Mouse (Mus musculus): ENCODE results near the gene Cd151.
"Not testable (repeated sequence)": the region's sequence is repeated elsewhere in the genome, so short reads cannot be mapped to it uniquely, and the experiment has no call there.

Gene Cd151

DNA sequence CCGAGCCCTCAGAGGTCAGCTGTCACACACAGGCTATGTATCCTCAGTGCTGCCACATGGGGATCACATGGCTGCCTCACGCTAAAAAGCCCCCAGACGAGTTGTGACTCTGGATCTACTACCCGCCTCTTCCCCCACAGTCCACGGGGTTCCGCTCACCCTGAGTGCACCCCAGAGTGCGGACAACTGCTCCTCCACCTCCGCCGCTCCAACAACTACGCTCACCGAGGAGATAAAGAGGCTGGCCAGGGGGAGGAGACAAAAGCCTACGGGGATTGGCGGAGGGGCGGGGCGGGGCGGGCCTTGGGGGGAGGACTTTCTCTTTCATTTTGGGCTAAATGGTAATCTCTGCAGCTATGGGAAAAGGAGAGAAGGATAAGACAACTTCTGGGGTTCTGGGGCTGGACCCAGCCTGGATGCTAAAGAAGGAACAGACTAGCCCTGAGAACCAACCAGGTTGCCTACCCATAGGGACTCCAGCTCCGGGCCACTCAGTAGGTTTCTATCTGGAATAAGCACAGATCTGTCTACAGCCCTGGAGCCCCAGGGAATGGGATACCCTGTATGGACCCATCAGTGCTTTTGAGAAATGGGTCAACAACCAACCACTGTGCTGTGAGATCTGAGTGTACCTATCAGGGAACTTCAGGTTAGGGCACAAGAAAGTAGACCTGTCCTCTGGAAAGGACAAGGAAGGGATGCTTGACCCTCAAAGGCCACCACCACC is 31.9 kb upstream of the Cd151 start:
- in situ Hi-C loops (cut with MboI; ENCODE audit: low pct_unique_long_range_greater_than_20kb in 1 of 2, low sequenced_read_pairs in 2 of 2, unreplicated experiment in 1 of 2), result no loop called here

DNA sequence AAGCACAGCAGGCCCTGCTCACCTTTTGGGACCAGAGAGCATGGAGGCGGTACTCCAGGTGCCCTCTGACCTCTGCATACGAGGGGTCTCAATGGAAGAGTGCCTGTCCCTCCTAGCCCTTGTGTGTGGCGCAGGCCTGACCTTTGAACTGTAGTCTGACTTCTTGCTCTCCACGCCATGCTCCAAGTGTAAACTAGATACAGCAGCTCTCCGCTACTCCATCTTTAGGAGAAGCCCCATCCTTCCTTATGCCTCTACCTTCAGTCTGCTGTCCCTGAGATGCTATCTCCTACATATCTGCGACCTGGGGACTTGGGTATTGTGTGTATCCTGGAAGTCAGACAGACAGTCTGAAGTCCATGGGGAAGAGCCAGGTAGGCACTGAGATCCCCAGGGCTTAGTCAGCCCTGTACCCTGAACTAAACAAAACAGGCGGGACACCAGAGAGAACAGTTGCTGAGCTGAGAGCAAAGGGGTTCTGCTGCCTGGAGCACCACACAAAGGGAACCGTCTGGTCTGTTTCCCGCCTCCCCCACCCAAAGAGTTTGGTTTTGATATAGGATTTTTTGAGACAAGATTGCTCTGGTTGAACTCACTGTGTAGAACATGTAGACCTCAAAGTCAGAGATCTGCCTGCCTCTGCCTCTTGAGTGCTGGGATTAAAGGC is 31.2 kb upstream of the Cd151 start:
- in situ Hi-C loops (cut with MboI; ENCODE audit: low pct_unique_long_range_greater_than_20kb in 1 of 2, low sequenced_read_pairs in 2 of 2, unreplicated experiment in 1 of 2), result no loop called here

DNA sequence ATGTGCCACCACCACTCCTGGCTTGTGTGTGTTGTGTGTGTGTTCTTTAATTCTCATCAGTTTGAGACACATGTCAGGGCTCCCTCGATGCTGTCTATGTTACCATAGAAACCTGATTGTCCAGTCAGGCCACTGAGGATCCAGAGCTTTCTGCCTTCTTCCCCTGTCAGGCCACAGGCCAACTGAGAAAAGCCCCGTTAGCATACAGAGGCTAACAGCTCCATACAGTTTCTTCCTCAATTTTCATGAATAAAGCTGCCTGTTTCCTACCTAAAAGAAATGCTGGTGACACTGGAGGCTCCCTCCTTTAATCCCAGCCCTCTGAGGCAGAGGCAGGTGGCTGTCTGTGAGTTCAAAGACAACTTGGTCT is 30.7 kb upstream of the Cd151 start:
- in situ Hi-C loops (cut with MboI; ENCODE audit: low pct_unique_long_range_greater_than_20kb in 1 of 2, low sequenced_read_pairs in 2 of 2, unreplicated experiment in 1 of 2), result no loop called here

DNA sequence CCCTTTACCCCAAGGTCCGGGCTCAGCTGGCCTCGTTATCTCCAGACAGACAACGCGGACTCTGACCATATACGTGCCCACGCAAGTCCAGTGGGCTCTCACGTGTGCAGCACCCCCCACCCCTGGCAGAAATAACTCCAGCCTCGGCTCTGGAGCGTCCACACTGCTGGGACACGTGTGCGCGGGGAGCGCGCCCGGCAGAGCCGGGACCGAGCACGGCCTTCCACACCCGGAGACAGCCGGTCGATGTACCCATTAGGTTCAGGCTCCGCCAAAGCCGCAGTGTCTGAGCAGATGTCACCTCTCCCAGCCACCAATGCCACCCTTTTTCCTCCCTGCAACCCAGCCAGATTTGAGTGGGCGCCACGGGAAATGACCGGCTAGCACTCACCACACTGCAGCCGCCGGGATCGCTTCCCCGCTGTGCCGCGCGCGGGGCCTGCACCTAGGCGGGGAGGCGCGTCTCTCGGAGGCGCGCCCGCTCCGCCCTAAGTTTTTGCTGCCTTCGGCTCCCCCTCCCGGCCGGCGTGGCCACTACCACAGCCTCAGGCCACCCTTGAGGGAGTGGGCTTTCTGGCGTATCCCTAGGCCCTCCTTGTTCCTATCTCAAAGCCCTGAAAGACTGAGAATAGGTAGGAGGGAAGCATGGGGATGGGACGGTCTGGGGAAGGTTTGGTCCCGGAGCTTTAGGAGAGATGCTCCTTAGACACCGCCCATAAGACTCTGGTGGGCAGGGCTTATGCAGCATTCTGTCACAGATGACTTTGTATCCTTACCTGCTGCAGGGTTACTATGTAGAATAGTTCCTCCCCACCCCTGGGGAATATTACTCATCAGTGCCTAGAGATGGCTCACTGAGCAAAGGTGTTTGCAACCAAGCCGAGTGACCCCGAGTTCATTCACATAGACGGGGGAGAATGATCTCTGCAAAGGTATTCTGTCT is 29.7 kb upstream of the Cd151 start, which contains the start of gene Slc25a22:
Gene Slc25a22 (minus strand): TSS at position 715 of the 943 bp plus-strand sequence.
- in situ Hi-C loops (cut with MboI; ENCODE audit: low pct_unique_long_range_greater_than_20kb in 1 of 2, low sequenced_read_pairs in 2 of 2, unreplicated experiment in 1 of 2), result no loop called here

DNA sequence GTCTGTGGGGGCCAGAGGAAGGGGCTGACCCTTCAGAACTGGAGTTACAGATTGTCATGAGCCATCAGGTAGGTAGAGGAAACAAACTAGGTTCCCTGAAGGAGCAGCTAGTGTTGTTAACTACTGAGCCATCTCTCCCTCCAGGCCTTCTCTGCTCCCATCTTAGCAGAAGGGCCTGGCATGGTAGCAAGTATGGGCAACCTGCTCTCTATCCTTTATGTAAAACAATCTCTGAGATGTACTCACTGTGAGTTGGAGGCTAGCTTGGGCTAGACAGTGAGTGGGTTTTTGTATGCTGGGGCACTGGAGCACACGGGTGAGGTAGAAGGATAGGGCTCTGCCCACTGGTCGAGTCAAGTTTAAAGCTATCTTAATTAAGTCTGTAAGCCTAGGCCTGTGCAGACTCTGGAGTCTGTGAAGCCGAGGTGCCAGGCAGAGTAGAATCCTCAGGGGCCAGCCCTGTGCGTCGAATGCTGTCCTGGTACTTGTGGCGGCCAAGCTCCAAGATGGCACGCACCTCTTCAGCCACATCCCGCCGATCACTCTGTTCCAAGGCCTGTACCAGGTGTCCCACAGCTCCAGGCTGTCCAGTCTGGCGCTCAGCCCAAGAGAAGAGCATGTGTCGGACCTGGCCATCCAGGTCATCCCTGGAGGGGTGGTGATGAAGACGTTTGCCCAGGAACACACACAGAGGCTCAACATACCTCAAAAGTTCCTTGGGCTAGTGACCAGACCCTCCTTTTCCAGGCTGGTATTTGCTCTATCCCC is 28.8 kb upstream of the Cd151 start:
- in situ Hi-C loops (cut with MboI; ENCODE audit: low pct_unique_long_range_greater_than_20kb in 1 of 2, low sequenced_read_pairs in 2 of 2, unreplicated experiment in 1 of 2), result no loop called here

DNA sequence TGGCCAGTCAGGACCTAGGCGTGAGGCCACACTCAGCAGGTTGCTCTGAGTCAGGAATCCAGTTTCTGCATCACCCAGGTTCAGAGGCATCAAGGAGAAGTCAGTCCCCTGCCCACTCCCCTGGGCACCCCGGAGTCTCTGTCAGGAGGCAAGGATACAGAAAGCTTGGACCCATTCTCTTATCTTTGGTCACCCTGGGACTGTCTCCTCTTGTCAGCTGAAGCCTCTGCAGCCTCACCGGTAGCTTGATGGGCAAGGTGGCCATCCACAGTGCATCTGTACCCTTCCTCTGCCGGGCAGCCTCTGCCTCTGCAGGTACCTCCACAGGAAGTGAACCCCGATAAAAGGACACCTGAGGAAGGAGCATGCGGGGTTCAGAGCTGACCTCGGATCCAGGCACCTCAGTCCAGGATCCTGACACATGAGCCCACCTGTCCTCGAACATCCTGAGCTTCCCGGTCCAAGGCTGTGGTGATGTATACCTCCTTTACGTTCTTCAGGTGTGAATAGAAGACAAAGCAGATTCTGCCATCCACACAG is 28.0 kb upstream of the Cd151 start:
- in situ Hi-C loops (cut with MboI; ENCODE audit: low pct_unique_long_range_greater_than_20kb in 1 of 2, low sequenced_read_pairs in 2 of 2, unreplicated experiment in 1 of 2), result no loop called here

DNA sequence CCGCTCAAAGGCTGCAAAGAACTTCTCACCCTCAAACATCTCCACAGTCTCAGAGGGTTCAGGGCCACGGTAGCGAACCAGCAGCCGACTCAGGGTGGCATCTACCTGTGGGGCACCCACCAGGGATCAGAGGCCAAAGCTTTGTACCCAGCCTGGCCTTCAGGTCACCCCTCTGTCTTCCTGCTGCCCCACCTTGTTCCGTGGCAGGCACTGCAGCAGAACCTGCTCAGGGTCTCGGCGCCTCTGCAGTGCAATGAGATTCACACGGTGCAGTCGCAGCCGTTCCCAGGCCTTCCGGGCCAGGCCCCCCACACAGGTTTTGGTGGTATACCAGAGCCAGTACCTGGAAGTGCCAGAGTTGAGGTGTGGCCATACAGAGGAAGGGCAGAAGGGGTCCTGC is 27.4 kb upstream of the Cd151 start:
- in situ Hi-C loops (cut with MboI; ENCODE audit: low pct_unique_long_range_greater_than_20kb in 1 of 2, low sequenced_read_pairs in 2 of 2, unreplicated experiment in 1 of 2), result no loop called here

DNA sequence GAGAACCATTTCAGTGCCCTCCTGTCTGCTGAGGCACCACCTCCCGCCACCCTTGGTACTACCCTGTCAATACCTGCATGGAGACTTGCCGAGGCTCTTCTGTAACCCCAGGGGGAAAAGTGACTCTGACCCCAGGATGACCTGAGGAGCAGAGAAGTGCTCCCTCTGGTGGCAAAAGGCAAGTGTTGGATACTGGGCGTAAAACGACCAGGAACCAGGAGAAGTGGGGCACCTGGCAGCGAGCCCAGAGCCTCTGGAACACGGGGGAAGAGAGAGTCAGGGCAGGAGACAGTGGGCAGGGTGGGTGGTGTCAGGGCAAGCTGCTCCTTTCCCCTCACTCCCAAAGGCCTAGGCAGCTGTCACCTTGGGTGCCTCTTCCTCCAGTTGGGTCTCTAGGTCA is 26.6 kb upstream of the Cd151 start:
- in situ Hi-C loops (cut with MboI; ENCODE audit: low pct_unique_long_range_greater_than_20kb in 1 of 2, low sequenced_read_pairs in 2 of 2, unreplicated experiment in 1 of 2), result no loop called here

DNA sequence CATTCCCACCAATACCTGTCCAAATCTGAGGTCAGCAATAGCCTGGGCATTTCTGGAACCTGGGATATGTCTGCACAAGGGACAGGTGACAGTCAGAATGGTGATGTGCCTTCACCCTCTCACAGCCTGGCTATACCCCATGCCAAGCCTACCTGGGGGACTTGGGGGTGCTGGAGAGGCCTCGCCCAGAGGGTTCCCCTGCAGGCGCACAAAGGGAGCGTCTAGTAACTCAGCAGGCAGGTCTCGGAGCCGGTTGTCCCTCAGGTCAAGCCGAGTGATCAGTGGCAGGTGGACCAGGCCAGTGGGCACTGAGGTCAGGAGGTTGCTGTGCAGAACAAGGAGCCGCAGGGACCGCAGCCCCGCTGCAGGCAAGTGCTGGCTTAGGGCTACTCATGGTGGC is 25.7 kb upstream of the Cd151 start:
- in situ Hi-C loops (cut with MboI; ENCODE audit: low pct_unique_long_range_greater_than_20kb in 1 of 2, low sequenced_read_pairs in 2 of 2, unreplicated experiment in 1 of 2), result no loop called here

DNA sequence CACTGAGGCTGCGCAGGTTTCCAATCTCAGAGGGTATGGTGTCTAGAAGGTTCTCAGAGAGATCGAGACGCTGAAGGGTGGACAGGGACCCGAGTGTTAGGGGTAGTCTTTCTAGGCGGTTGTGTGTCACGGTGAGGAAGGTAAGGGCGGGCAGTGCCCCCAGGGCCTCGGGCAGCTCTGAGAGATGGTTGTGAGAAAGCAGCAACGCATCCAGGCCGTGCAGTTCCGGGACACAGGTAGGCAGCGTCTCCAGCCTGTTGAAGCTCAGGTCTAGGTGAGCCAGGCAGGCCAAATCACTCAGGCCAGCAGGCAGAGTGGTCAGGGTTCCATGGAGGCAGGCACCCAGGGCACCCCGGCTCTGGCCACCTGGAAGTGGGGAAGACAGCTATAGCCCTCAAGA is 25.0 kb upstream of the Cd151 start:
- in situ Hi-C loops (cut with MboI; ENCODE audit: low pct_unique_long_range_greater_than_20kb in 1 of 2, low sequenced_read_pairs in 2 of 2, unreplicated experiment in 1 of 2), result no loop called here

DNA sequence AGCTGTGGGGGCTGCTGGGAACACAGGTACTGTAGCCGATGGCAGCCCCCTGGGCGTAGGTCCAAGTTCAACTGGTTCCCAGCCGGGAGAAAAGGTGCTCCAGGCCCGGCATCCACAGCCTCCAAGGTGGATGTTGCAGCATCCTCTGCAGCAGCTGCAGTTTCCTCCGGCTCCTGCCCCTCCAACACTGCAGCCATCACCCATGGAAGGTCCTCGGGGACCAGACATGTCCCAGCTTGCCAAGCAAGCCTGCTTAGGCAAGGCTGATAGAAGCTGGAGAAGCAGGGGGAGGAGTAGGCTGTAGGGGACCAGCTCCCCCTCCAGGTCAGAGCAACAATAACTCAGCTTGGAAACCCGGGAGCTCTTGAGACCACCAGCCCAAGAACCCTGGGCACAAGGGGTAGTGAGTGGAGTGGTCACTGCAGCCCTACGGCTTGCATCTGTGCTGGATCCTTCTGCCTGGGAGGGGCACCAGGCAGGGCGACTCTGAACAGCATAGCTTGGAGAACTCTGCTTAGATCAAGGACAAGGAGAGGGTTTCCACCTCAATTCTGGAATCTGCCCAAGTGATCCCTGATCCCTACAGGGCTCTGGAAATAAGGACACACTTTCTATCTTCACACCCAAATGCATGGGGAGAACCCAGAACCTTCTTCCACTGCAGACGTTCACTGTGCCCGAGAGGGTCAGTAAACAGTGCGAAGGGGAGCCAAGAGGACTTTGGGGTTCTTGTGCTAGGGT is 23.9 kb upstream of the Cd151 start:
- in situ Hi-C loops (cut with MboI; ENCODE audit: low pct_unique_long_range_greater_than_20kb in 1 of 2, low sequenced_read_pairs in 2 of 2, unreplicated experiment in 1 of 2), result no loop called here

DNA sequence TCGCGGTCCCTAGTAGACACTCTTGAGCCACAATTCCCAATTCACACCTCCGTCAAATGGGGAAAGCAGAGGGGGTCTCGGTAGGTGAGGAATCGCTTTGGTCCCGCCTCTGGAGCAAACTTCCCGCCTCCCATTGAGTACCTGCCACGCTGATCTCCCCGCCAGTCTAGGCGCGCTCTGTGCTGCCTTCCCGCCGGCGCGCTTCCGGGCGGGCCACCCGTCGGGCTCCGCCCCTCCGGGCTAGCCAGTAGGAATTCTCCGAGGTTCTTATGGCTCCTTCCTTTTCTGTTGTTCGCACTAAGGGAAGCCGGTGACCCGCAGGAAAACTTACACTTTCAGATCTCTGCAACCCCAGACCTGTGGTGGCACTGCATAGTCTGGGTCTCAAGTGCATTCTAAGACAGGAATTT is 23.4 kb upstream of the Cd151 start, which contains the start of gene Pidd1:
Gene Pidd1 (minus strand): TSS at position 198 of the 410 bp plus-strand sequence.
- in situ Hi-C loops (cut with MboI; ENCODE audit: low pct_unique_long_range_greater_than_20kb in 1 of 2, low sequenced_read_pairs in 2 of 2, unreplicated experiment in 1 of 2), result no loop called here

DNA sequence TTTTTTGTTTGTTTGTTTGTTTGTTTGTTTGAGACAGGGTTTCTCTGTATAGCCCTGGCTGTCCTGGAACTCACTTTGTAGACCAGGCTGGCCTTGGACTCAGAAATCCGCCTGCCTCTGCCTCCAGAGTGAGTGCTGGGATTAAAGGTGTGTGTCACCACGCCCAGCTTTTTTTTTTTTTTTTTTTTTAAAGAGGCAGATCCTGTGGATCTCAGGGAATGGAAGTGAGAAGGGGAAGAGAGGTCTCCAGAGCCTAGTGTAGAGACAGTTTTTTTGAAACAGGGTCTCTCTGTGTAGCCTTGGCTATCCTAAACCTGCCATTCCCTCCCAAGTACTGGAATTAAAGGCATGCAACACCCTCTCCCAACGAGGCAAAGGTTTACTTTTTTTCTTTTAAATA is 20.8 kb upstream of the Cd151 start:
- in situ Hi-C loops (cut with MboI; ENCODE audit: low pct_unique_long_range_greater_than_20kb in 1 of 2, low sequenced_read_pairs in 2 of 2, unreplicated experiment in 1 of 2), result not testable (repeated sequence)

DNA sequence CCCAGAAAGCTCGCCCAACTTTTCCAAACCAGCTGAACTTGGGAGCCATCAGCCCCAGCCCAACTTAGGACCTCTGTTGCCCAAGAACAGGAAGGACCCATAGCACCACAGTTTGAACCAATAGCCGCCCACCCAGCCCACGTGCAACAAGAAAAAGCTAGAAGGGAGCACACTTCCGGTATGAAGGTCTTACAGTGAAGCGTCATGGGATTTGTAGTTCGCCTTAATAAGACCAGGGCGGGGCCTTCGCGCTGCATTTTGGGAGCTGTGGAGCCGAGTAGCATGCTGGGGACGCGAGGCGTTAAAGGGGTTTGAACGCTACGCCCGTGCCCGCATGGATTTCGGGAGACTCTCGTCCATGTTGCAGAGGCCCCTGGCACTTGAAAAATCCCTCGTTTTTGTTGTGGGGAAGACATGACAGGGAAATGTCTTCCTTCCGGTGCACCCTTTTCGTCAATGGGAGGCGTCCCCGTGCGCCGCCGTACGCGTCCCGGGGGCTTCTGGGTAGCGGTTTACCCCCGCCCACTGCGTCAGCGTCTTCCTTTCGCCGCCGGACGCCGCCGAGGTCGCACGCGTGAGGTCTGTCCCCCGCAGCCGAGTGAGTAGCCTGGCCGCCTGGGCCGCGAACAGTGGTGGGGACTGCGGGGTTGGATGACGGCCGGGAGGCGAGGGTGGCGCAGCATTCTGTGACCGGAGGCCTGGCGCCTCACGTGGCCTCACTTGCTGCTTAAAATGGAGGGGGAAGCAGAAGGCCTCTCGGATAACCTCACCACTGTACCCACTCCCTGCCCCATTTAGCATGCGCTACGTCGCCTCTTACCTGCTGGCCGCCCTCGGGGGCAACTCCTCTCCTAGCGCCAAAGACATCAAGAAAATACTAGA is 19.8 kb upstream of the Cd151 start, which contains the start of gene Rplp2:
Gene Rplp2 (plus strand): TSS at position 261 of the 882 bp plus-strand sequence.
- in situ Hi-C loops (cut with MboI; ENCODE audit: low pct_unique_long_range_greater_than_20kb in 1 of 2, low sequenced_read_pairs in 2 of 2, unreplicated experiment in 1 of 2), result no loop called here

DNA sequence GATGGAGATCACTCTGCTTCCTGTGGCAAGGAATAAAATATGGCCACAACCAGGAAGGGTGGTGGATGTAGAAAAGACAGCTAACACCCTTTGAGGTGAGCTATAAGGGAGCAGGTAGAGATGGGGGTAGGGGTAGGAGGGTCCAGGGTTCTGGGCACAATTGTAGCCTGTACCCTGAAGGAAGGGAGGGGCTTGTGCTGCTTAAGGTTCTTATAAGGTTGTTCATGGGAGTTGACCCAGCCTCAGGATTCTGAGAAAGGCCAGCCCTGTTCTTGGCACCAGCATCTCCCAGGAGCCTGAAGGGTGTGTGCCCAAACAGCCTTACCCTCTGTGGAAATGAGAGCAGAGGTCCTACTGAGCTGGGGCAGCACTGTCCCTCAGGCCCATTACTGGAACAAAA is 15.3 kb upstream of the Cd151 start:
- in situ Hi-C loops (cut with MboI; ENCODE audit: low pct_unique_long_range_greater_than_20kb in 1 of 2, low sequenced_read_pairs in 2 of 2, unreplicated experiment in 1 of 2), result loop anchor here in 1 of 2 experiments (25.0 kb wide), 1 partner anchor 1515 kb away; the partner anchor contains the start of gene Utf1

DNA sequence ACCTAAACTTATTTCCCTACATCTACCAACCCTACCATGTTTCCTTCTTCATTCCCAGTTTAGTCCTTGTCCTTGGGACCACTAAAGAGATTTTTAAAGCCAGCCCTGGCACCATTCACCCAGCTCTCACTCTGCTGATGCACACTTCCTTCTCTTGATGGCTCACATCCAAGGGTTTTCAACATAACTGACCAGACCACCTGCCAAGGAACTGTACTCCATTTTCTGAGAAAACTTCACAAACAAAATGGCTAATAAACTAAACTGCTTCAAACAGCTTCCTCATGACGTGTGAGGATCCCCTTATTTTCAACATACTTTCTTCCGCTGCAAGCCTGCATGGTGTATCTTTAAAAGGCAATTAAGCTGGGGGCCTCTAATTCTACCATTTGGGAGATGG is 13.6 kb upstream of the Cd151 start:
- in situ Hi-C loops (cut with MboI; ENCODE audit: low pct_unique_long_range_greater_than_20kb in 1 of 2, low sequenced_read_pairs in 2 of 2, unreplicated experiment in 1 of 2), result loop anchor here in 1 of 2 experiments (25.0 kb wide), 1 partner anchor 1516 kb away; the partner anchor contains the start of gene Utf1
